Mouse (Mus musculus) lung, adult 18-20 months (tissue): ENCODE results near the gene Sfxn2.
A peak's percentile ranks its signal among the peaks of the same experiment; 100 is the strongest.

Experiments
- DNase-seq, 2 experiments: peaks; one replicate each; pipeline ENCODE4 v3.0.0; 2022; ENCODE audit warnings: mixed read lengths in 2 of 2

The Sfxn2 gene

GRCm38 (mm10) chr19:46637598-46637997 is 64.4 kb downstream of the Sfxn2 start:
- DNase-seq = no peak

- no peak for DNase-seq
Observed at GRCm38 (mm10) chr19:46639053-46639452, 65.9 kb downstream of the Sfxn2 start.

- no peak for DNase-seq
Observed at GRCm38 (mm10) chr19:46639496-46639895, 66.3 kb downstream of the Sfxn2 start.

- DNase-seq = no peak
Observed at GRCm38 (mm10) chr19:46640780-46641179, 67.6 kb downstream of the Sfxn2 start.

- DNase-seq = peak; percentile 84 to 89
Observed at GRCm38 (mm10) chr19:46641420-46642085, 68.4 kb downstream of the Sfxn2 start.

GRCm38 (mm10) chr19:46642136-46642753 is 69.1 kb downstream of the Sfxn2 start:
- DNase-seq = no peak

- no peak for DNase-seq
Observed at GRCm38 (mm10) chr19:46643236-46643635, 70.1 kb downstream of the Sfxn2 start.

GRCm38 (mm10) chr19:46644343-46644792 is 71.2 kb downstream of the Sfxn2 start:
- no peak for DNase-seq

GRCm38 (mm10) chr19:46644793-46645602 is 71.8 kb downstream of the Sfxn2 start:
- peak; percentile 65 to 72 for DNase-seq

- no peak for DNase-seq
Observed at GRCm38 (mm10) chr19:46646041-46646481, 72.9 kb downstream of the Sfxn2 start.

- no peak for DNase-seq
Observed at GRCm38 (mm10) chr19:46647254-46647653, 74.1 kb downstream of the Sfxn2 start.
